Mouse (Mus musculus) bone marrow, adult 2 months (tissue): ENCODE results near the gene Rad51.

ENCODE experiments used
- CTCF ChIP-seq: fragments of 200-500 bp; IDR thresholded peaks from 2 replicates; pipeline ENCODE4 v1.5.1; 2011; ENCODE audit warnings: low read length, control low read depth; ENCODE audit not compliant: control insufficient read depth, insufficient read depth
- POLR2A ChIP-seq: fragments of 200-500 bp; IDR thresholded peaks from 2 replicates; pipeline ENCODE4 v1.6.1; 2011; ENCODE audit warnings: low read depth, mild to moderate bottlenecking, control low read depth, low read length, borderline replicate concordance; ENCODE audit not compliant: control insufficient read depth

- TF ChIP-seq POLR2A (no peak), CTCF (no peak)
Observed at GRCm38 (mm10) chr2:119173991-119174651, 61.5 kb downstream of the Rad51 start, which contains the start of gene Gm14137.
